ENCODE assay signal across 14 mouse cellular contexts in the genomic region with DNA sequence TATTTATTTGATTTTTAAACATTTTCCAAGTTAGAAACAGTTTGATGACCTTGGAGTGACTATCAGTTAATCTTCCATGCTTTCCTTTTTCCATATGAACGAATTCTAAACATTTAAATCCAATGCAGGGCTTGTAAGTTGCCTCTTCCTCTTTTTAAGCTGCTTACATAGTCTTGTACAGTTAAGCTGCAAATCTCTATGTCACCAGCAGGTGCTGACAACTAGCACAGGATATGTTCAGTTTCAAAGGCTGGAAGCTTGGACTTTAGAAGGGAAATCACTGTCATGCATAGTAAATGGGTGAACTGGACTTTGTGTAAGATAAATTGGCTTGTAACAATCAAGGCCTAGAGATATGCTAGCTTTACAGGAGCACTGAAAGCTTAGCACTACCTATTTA. TPM values are rescaled to one million over a fixed set of nuclear protein-coding genes. Genes with fewer than 3 reads are reported as not detected.
DNase-seq lines count a peak whose midpoint lies in the region; ATAC-seq and TF ChIP-seq lines count a peak whose summit lies in the region.
"Had no signal": no experiment of that assay in that cellular context is flagged by ENCODE, and none has a peak within 500 bp of the region (broad histone marks: within the 10 kb centered on the region; RNA-seq: fewer than 3 reads in every experiment).

No protein-coding gene starts in this region.

- H3K4me2 ChIP-seq in lung, embryonic 14.5 days: no peak overlapping the region
- H3K4me2 ChIP-seq: neural tube, embryonic 13.5 days had no signal

- no peak overlapping the region for H3K4me3 ChIP-seq in heart, adult 2 months
- no peak overlapping the region for H3K4me3 ChIP-seq in lung, embryonic 14.5 days (ENCODE audit: low read depth, low read length)
- H3K4me3 ChIP-seq in lung, adult 2 months (replicated peaks; ENCODE audit: extremely low read depth, low read depth, low read length): no peak overlapping the region
- H3K4me3 ChIP-seq in limb, embryonic 10.5 days: no peak overlapping the region
- H3K4me3 ChIP-seq: forebrain, embryonic 10.5 days; heart, embryonic 10.5 days; megakaryocyte, embryonic 14.5 days; neural tube, embryonic 13.5 days had no signal

- 18% methylated on average over 1 of the region's 1 CpGs for WGBS in heart, adult 2 months
- 18% methylated on average over 1 of the region's 1 CpGs for WGBS in lung, embryonic 14.5 days
- 14% methylated on average over 1 of the region's 1 CpGs for WGBS in lung, adult 2 months
- WGBS in limb, embryonic 10.5 days: 47% methylated on average over 1 of the region's 1 CpGs

- TF ChIP-seq CTCF in heart, adult 2 months (IDR thresholded peaks at IDR 0.05): peak; percentile 54
- TF ChIP-seq CTCF in lung, embryonic 14.5 days (IDR thresholded peaks at IDR 0.05; ENCODE audit: low read depth): peak; percentile 34; the same call in 1 of the 2 replicates
- no peak for TF ChIP-seq CTCF in lung, adult 2 months (IDR thresholded peaks at IDR 0.05; ENCODE audit: insufficient read depth, low read length)
- TF ChIP-seq CTCF in brain, embryonic 14.5 days (IDR thresholded peaks at IDR 0.05; ENCODE audit: borderline replicate concordance, extremely low read depth, insufficient read depth, insufficient read length): peak; percentile 45; the same call in 1 of the 2 replicates

- intact Hi-C loops in heart, adult 2 months (cut with DNase I): no loop called here
- intact Hi-C loops in heart, postnatal 25 days (cut with DNase I): no loop called here

- TF ChIP-seq EP300 in heart, adult 2 months (IDR thresholded peaks at IDR 0.05; ENCODE audit: insufficient read depth, low read depth, low read length): no peak

- H3K79me2 ChIP-seq in heart, adult 2 months (replicated peaks; ENCODE audit: control insufficient read depth, insufficient read depth, low read length): no peaks in the 10 kb centered on the region

- H3K9ac ChIP-seq in heart, adult 2 months (ENCODE audit: low read depth, low read length): no peak overlapping the region
- H3K9ac ChIP-seq in lung, embryonic 14.5 days: no peak overlapping the region
- H3K9ac ChIP-seq: neural tube, embryonic 13.5 days had no signal

- H3K36me3 ChIP-seq in heart, adult 2 months (ENCODE audit: control insufficient read depth, insufficient read depth, low read length): no peaks in the 10 kb centered on the region
- no peaks in the 10 kb centered on the region for H3K36me3 ChIP-seq in lung, embryonic 14.5 days (ENCODE audit: insufficient read depth)
- no peaks in the 10 kb centered on the region for H3K36me3 ChIP-seq in limb, embryonic 10.5 days
- H3K36me3 ChIP-seq: forebrain, embryonic 10.5 days; heart, embryonic 10.5 days; neural tube, embryonic 13.5 days had no signal

- no peak overlapping the region for H3K27ac ChIP-seq in heart, adult 2 months
- H3K27ac ChIP-seq in lung, embryonic 14.5 days (ENCODE audit: low read depth): no peak overlapping the region
- H3K27ac ChIP-seq in limb, embryonic 10.5 days: no peak overlapping the region
- H3K27ac ChIP-seq: forebrain, embryonic 10.5 days; heart, embryonic 10.5 days; neural tube, embryonic 13.5 days had no signal

- DNase-seq in heart, adult 2 months: no peak
- DNase-seq in heart, postnatal 25 days (ENCODE audit: low spot score): no peak
- DNase-seq in lung, embryonic 14.5 days: peak; percentile 39
- no peak for DNase-seq in lung, adult 2 months
- peak; percentile 59 for DNase-seq in brain, embryonic 14.5 days (ENCODE audit: low read depth)
- DNase-seq in retina, embryonic 14.5 days (ENCODE audit: low spot score): peak; percentile 47
- DNase-seq in limb, embryonic 10.5 days (ENCODE audit: low spot score): no peak
- no peak for DNase-seq in c-Kit-positive CD71-positive TER-119-positive erythroid progenitor cells, embryonic 14.5 days (ENCODE audit: low spot score)
- DNase-seq: adrenal gland, postnatal 14 days had no signal

- H3K9me3 ChIP-seq in lung, embryonic 14.5 days (ENCODE audit: low read depth, low read length): no peaks in the 10 kb centered on the region
- no peaks in the 10 kb centered on the region for H3K9me3 ChIP-seq in limb, embryonic 10.5 days (replicated peaks)
- H3K9me3 ChIP-seq: forebrain, embryonic 10.5 days; heart, embryonic 10.5 days; megakaryocyte, embryonic 14.5 days; neural tube, embryonic 13.5 days had no signal

- H3K27me3 ChIP-seq in heart, adult 2 months (ENCODE audit: control insufficient read depth, insufficient read depth, low read length): no peaks in the 10 kb centered on the region
- no peaks in the 10 kb centered on the region for H3K27me3 ChIP-seq in lung, embryonic 14.5 days (ENCODE audit: insufficient read depth, low read length)
- H3K27me3 ChIP-seq in limb, embryonic 10.5 days (ENCODE audit: low read depth, poor library complexity, severe bottlenecking): no peaks in the 10 kb centered on the region
- H3K27me3 ChIP-seq: CH12.LX; megakaryocyte, embryonic 14.5 days; neural tube, embryonic 13.5 days had no signal

- H3K4me1 ChIP-seq in heart, adult 2 months (ENCODE audit: control insufficient read depth, insufficient read depth, low read length): no peaks in the 10 kb centered on the region
- H3K4me1 ChIP-seq in lung, embryonic 14.5 days (ENCODE audit: insufficient read depth): no peaks in the 10 kb centered on the region
- H3K4me1 ChIP-seq in lung, adult 2 months (ENCODE audit: control insufficient read depth, insufficient read depth, low read length): no peaks in the 10 kb centered on the region
- H3K4me1 ChIP-seq in limb, embryonic 10.5 days: no peaks in the 10 kb centered on the region
- H3K4me1 ChIP-seq: forebrain, embryonic 10.5 days; heart, embryonic 10.5 days; megakaryocyte, embryonic 14.5 days; neural tube, embryonic 13.5 days had no signal

- ATAC-seq in lung, embryonic 14.5 days (ENCODE audit: insufficient read depth): no peak

- no peak for TF ChIP-seq POLR2A in heart, adult 2 months (IDR thresholded peaks at IDR 0.05; ENCODE audit: insufficient read depth, low read depth, low read length)
- TF ChIP-seq POLR2A in lung, adult 2 months (IDR thresholded peaks at IDR 0.05; ENCODE audit: borderline replicate concordance, extremely low read depth, low read depth, low read length): no peak
- no peak for TF ChIP-seq POLR2A in brain, embryonic 14.5 days (IDR thresholded peaks at IDR 0.05; ENCODE audit: borderline replicate concordance, extremely low read depth, insufficient read depth, insufficient read length, poor library complexity, severe bottlenecking)

RNA-seq across cellular contexts. Expression of gene Aff2, which starts 29.6 kb away (rescaled TPM):
- 1 to 10 TPM; 2.0 to 3.3 TPM for total RNA-seq in heart, adult 2 months (2021)
- polyA plus RNA-seq in heart, adult 2 months (2012; rRNA removed): 0.94 and 1.1 TPM in 2 replicates
- total RNA-seq in heart, postnatal 25 days (2021): 1 to 10 TPM; 1.8 to 2.7 TPM
- polyA plus RNA-seq in lung, embryonic 14.5 days (2014; fragmentation: Nextera tagmentation; extraction: Ambion mirVana): 4.5 and 5.0 TPM in 2 replicates
- polyA plus RNA-seq in lung, adult 2 months (2012; rRNA removed): 0.79 and 1.3 TPM in 2 replicates
- 7.6 and 16.3 TPM in 2 replicates for polyA plus RNA-seq in brain, embryonic 14.5 days (2012; rRNA removed)
- 18.6 and 25.9 TPM in 2 replicates for polyA plus RNA-seq in limb, embryonic 10.5 days (2016; fragmentation: Nextera tagmentation; extraction: Ambion mirVana)
- total RNA-seq: CH12.LX had no signal

Comparison
In these comparisons a context has a peak if more than half of its experiments do, and no peak if none do; other contexts are left out.
1. DNase-seq: peak in lung, embryonic 14.5 days (single experiment), brain, embryonic 14.5 days (single experiment) and retina, embryonic 14.5 days (single experiment); none in heart, adult 2 months (0 of 2), heart, postnatal 25 days (single experiment), lung, adult 2 months (single experiment), limb, embryonic 10.5 days (single experiment) and c-Kit-positive CD71-positive TER-119-positive erythroid progenitor cells, embryonic 14.5 days (single experiment).